Mouse (Mus musculus): Measurements from ENCODE around the gene Exo5.

- TF ChIP-seq CTCF (IDR thresholded peaks at IDR 0.05), result no peak
- TF ChIP-seq EP300 (IDR thresholded peaks at IDR 0.05), result no peak
Measured at GRCm38 (mm10) chr4:120878728-120879127, 46.1 kb downstream of the Exo5 start.

Measured in lung, postnatal 0 days (tissue).